Mouse (Mus musculus) liver, embryonic 12.5 days (tissue): ENCODE data around the gene Spink2. TPM values are rescaled to one million over a fixed set of nuclear protein-coding genes. Genes with fewer than 3 reads are reported as not detected.
"Not testable (repeated sequence)": the region's sequence is repeated elsewhere in the genome, so short reads cannot be mapped to it uniquely, and the experiment has no call there.

Experiments used
- ATAC-seq: fragments of 200-750 bp; cut with Nextera tagmentation; 2 replicates; pipeline ENCODE4 v1.8.0; 2017; ENCODE audit warnings: moderate number of reproducible peaks, mild to moderate bottlenecking, moderate library complexity
- H3K27ac ChIP-seq: fragments of 300-500 bp; sonication (generic); 2 replicates; pipeline ENCODE4 v1.5.1; 2016; ENCODE audit warnings: mild to moderate bottlenecking
- H3K27me3 ChIP-seq: fragments of 300-500 bp; sonication (generic); replicated peaks from 2 replicates; pipeline ENCODE4 v1.6.1; 2016; ENCODE audit warnings: mild to moderate bottlenecking, moderate library complexity
- H3K36me3 ChIP-seq: fragments of 300-500 bp; sonication (generic); 2 replicates; pipeline ENCODE4 v1.6.1; 2016; ENCODE audit warnings: mild to moderate bottlenecking, moderate library complexity
- H3K4me1 ChIP-seq: fragments of 300-500 bp; sonication (generic); 2 replicates; pipeline ENCODE4 v1.6.1; 2016
- H3K4me2 ChIP-seq: fragments of 300-500 bp; sonication (generic); 2 replicates; pipeline ENCODE4 v1.6.1; 2016; ENCODE audit warnings: mild to moderate bottlenecking, moderate library complexity
- H3K4me3 ChIP-seq: fragments of 300-500 bp; sonication (generic); 2 replicates; pipeline ENCODE4 v1.5.1; 2016; ENCODE audit warnings: mild to moderate bottlenecking, moderate library complexity
- H3K9ac ChIP-seq: fragments of 300-500 bp; sonication (generic); 2 replicates; pipeline ENCODE4 v1.6.1; 2016; ENCODE audit warnings: mild to moderate bottlenecking, moderate library complexity
- H3K9me3 ChIP-seq: fragments of 300-500 bp; sonication (generic); replicated peaks from 2 replicates; pipeline ENCODE4 v1.6.1; 2016; ENCODE audit warnings: mild to moderate bottlenecking, moderate library complexity
- WGBS: fragments of 180-500 bp; shearing (Covaris S2); methylation state at CpG from one replicate; pipeline ENCODE4 v1.1.7; 2016; ENCODE audit not compliant: insufficient replicate concordance; 5-methylcytosine and 5-hydroxymethylcytosine counted together
- polyA plus RNA-seq: library from polyadenylated mRNA; unstranded; fragments of >200 nt; fragmentation: Nextera tagmentation; extraction: Ambion mirVana; gene quantifications from 2 replicates; pipeline ENCODE4 v1.2.1, GENCODE M21; 2016

Gene Spink2
- polyA plus RNA-seq, 1 experiment from 2014 or later = not detected

DNA sequence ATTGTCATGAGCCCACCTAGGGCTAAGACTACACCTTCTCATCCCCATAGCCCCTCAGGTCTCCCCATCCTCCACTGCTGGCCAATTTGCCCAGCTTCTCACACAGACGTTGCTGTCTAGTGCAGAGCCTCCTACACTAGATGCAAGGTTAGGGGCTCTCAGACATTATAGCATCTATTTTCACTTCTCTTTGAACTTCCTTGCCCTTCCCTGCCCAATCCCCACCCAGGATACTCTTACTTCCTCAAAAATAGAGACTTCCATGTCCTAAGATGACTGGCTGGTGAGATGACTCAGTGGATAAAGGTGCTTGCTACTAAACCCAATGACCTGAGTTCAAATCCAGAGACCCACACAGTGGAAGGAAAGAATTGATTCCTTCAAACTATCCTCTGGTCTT, 19.6 kb downstream of the Spink2 start:
- 50% methylated on average over 1 of the region's 1 CpGs for WGBS
- Histone ChIP-seq H3K9ac (no peak overlapping the region), H3K27me3 (no peaks in the 10 kb centered on the region), H3K27ac (no peak overlapping the region), H3K36me3 (no peaks in the 10 kb centered on the region), H3K4me3 (no peak overlapping the region), H3K4me1 (no peaks in the 10 kb centered on the region), H3K4me2 (no peak overlapping the region), H3K9me3 (no peaks in the 10 kb centered on the region)
- no peak for ATAC-seq

DNA sequence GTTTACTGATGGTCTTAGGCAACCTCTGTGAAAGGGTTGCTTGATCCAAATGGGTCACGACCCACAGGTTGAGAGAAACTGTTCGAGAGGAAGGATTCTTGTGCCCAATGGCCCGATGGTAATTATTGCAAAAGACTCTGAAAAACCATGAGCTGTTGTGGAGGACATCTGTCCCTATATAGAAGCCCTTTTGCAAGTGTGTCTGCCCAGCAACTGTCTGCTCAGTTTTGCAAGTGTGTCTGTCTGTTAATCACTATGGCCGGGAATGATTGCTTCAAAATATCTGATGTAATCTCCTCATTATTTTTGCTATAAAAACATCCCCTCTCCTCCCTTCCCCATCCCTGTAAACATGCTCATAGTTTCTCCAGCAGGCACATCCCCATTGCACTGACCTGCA, 20.2 kb downstream of the Spink2 start:
- Histone ChIP-seq H3K36me3 (no peaks in the 10 kb centered on the region), H3K4me2 (no peak overlapping the region), H3K4me3 (no peak overlapping the region), H3K9me3 (no peaks in the 10 kb centered on the region), H3K9ac (no peak overlapping the region), H3K4me1 (no peaks in the 10 kb centered on the region), H3K27ac (no peak overlapping the region), H3K27me3 (no peaks in the 10 kb centered on the region)
- ATAC-seq = no peak
- WGBS = 56% methylated on average over 4 of the region's 4 CpGs

DNA sequence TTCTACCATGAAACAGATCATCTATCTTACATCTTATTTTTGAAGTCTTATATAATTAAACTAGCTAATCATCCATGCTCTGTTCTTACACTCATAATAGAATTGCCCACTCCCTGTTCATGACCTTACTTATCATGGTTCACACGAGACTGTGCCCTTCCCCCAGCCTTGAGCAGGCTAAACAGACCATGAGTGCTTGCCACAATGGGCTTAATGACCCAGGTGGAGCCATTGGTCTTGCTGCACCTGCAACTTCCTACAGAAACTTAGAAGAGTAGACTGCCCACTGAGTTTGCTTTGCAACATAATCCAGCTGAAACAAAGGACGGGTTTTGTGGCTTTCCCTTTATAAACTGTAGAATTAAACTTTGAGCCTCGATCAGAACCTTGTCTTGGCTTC, 22.5 kb downstream of the Spink2 start:
- H3K4me1 ChIP-seq = no peaks in the 10 kb centered on the region
- H3K27me3 ChIP-seq = no peaks in the 10 kb centered on the region
- H3K4me3 ChIP-seq = no peak overlapping the region
- no peaks in the 10 kb centered on the region for H3K36me3 ChIP-seq
- 49% methylated on average over 3 of the region's 3 CpGs for WGBS
- no peak for ATAC-seq
- no peak overlapping the region for H3K4me2 ChIP-seq
- H3K9me3 ChIP-seq = no peaks in the 10 kb centered on the region
- no peak overlapping the region for H3K27ac ChIP-seq
- no peak overlapping the region for H3K9ac ChIP-seq

GRCm38 (mm10) chr5:77185351-77185750, 25.9 kb downstream of the Spink2 start:
- Histone ChIP-seq H3K27ac (no peak overlapping the region), H3K9ac (no peak overlapping the region), H3K36me3 (no peaks in the 10 kb centered on the region), H3K9me3 (no peaks in the 10 kb centered on the region), H3K4me1 (no peaks in the 10 kb centered on the region), H3K4me2 (no peak overlapping the region), H3K4me3 (no peak overlapping the region), H3K27me3 (no peaks in the 10 kb centered on the region)
- WGBS = 73% methylated on average over 3 of the region's 3 CpGs
- no peak for ATAC-seq

GRCm38 (mm10) chr5:77183876-77184275, 27.4 kb downstream of the Spink2 start:
- H3K27me3 ChIP-seq, H3K9ac ChIP-seq, H3K9me3 ChIP-seq, H3K36me3 ChIP-seq, H3K4me1 ChIP-seq, H3K27ac ChIP-seq, ATAC-seq, H3K4me3 ChIP-seq, H3K4me2 ChIP-seq: not testable (repeated sequence)
- WGBS = 76% methylated on average over 5 of the region's 5 CpGs

DNA sequence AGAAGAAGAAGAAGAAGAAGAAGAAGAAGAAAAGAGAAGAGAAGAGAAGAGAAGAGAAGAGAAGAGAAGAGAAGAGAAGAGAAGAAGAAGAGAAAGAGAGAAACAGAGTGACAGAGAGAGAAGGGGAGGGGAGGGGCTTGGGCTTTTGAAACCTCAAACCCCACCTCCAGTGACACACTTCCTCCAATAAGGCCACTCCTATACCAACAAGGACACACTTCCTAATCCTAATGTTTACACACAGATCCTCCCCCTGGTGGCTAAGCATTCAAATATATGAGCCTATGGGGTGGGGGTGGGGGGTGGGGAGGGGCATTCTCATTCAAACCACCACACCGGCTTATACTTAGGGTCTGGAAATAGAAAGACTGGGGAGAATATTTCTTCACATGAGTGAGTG, 27.9 kb downstream of the Spink2 start:
- no peaks in the 10 kb centered on the region for H3K27me3 ChIP-seq
- 50% methylated on average over 1 of the region's 1 CpGs for WGBS

DNA sequence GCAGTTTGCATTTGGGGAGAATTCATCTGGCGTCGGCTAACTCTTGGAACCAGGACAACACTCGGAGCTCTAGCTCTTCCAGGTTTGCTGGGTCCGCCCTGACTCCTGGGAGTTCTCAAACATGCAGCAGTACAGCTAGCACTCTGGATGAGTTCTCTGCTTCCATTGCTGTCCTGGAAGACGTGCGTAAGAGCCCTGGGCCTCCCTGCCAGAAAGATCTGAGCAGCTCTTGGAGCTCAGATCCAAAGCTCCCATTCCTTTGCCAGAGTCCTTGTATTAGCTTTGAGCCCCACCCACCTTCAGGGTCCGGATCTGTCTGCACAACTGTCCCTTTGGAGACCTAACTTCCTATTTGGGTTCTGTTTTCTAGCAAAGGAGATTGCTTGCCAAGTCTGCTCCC, 29.8 kb downstream of the Spink2 start:
- Histone ChIP-seq H3K36me3 (no peaks in the 10 kb centered on the region), H3K4me3 (no peak overlapping the region), H3K4me1 (no peaks in the 10 kb centered on the region), H3K27me3 (no peaks in the 10 kb centered on the region), H3K9ac (no peak overlapping the region), H3K27ac (no peak overlapping the region), H3K4me2 (no peak overlapping the region), H3K9me3 (no peaks in the 10 kb centered on the region)
- ATAC-seq = no peak
- WGBS = 66% methylated on average over 7 of the region's 7 CpGs

More for the DNA sequence above, 27.9 kb downstream of the Spink2 start:
- Histone ChIP-seq H3K9me3 (no peaks in the 10 kb centered on the region), H3K4me2 (no peak overlapping the region), H3K9ac (no peak overlapping the region), H3K36me3 (no peaks in the 10 kb centered on the region), H3K4me3 (no peak overlapping the region), H3K27ac (no peak overlapping the region), H3K4me1 (no peaks in the 10 kb centered on the region)
- no peak for ATAC-seq

- ATAC-seq = no peak
- WGBS = 50% methylated on average over 1 of the region's 1 CpGs
Measured at GRCm38 (mm10) chr5:77178976-77179375, 32.3 kb downstream of the Spink2 start.

GRCm38 (mm10) chr5:77178008-77178407, 33.3 kb downstream of the Spink2 start:
- Histone ChIP-seq H3K27ac (no peak overlapping the region), H3K36me3 (no peaks in the 10 kb centered on the region), H3K4me2 (no peak overlapping the region), H3K27me3 (no peaks in the 10 kb centered on the region), H3K4me1 (no peaks in the 10 kb centered on the region), H3K4me3 (no peak overlapping the region), H3K9ac (no peak overlapping the region), H3K9me3 (no peaks in the 10 kb centered on the region)
- no peak for ATAC-seq
- WGBS = 45% methylated on average over 9 of the region's 9 CpGs

More at GRCm38 (mm10) chr5:77178976-77179375, 32.3 kb downstream of the Spink2 start:
- no peaks in the 10 kb centered on the region for H3K27me3 ChIP-seq
- no peaks in the 10 kb centered on the region for H3K36me3 ChIP-seq
- H3K4me3 ChIP-seq = no peak overlapping the region
- H3K9ac ChIP-seq = no peak overlapping the region
- H3K9me3 ChIP-seq = no peaks in the 10 kb centered on the region
- no peak overlapping the region for H3K4me2 ChIP-seq
- no peak overlapping the region for H3K27ac ChIP-seq
- no peaks in the 10 kb centered on the region for H3K4me1 ChIP-seq

DNA sequence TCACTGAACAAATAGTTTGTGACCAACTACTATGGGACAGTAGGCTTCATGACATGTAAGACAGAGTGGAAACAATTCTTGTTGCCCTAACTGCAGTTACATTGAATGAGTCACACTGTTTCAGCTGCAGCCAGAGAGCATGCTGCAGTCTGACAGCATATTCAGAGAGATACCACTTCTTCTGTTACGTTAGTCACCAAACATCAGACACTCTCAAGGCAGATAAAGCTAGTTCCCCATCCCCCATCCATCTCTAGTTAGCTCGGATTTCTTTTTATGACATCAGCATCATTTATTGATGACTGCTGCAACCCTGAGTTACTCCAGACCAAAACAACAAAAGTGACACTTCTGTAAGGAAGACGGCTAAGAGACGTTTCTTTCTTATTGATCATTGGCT, 36.5 kb downstream of the Spink2 start:
- no peak overlapping the region for H3K4me3 ChIP-seq
- no peaks in the 10 kb centered on the region for H3K4me1 ChIP-seq
- 52% methylated on average over 4 of the region's 4 CpGs for WGBS
- no peaks in the 10 kb centered on the region for H3K36me3 ChIP-seq
- H3K9ac ChIP-seq = no peak overlapping the region
- no peaks in the 10 kb centered on the region for H3K27me3 ChIP-seq
- no peak overlapping the region for H3K27ac ChIP-seq
- no peaks in the 10 kb centered on the region for H3K9me3 ChIP-seq
- H3K4me2 ChIP-seq = no peak overlapping the region
- no peak for ATAC-seq

GRCm38 (mm10) chr5:77170593-77170992, 40.7 kb downstream of the Spink2 start:
- ATAC-seq = no peak
- Histone ChIP-seq H3K36me3 (no peaks in the 10 kb centered on the region), H3K27me3 (no peaks in the 10 kb centered on the region), H3K9me3 (no peaks in the 10 kb centered on the region), H3K4me2 (no peak overlapping the region), H3K27ac (no peak overlapping the region), H3K4me3 (no peak overlapping the region), H3K4me1 (no peaks in the 10 kb centered on the region), H3K9ac (no peak overlapping the region)
- WGBS = 53% methylated on average over 5 of the region's 5 CpGs

- no peak overlapping the region for H3K4me3 ChIP-seq
- no peak for ATAC-seq
- no peaks in the 10 kb centered on the region for H3K4me1 ChIP-seq
- 74% methylated on average over 22 of the region's 22 CpGs for WGBS
- H3K9ac ChIP-seq = no peak overlapping the region
- H3K27ac ChIP-seq = no peak overlapping the region
- no peaks in the 10 kb centered on the region for H3K9me3 ChIP-seq
- H3K36me3 ChIP-seq = no peaks in the 10 kb centered on the region
- H3K4me2 ChIP-seq = no peak overlapping the region
- H3K27me3 ChIP-seq = no peaks in the 10 kb centered on the region
Measured at GRCm38 (mm10) chr5:77167306-77167945, 43.8 kb downstream of the Spink2 start.
